ENCODE assay signal across 8 mouse cellular contexts in genomic region chr9:120433747-120434146, GRCm38 (mm10). TPM values are rescaled to one million over a fixed set of nuclear protein-coding genes. Genes with fewer than 3 reads are reported as not detected.
DNase-seq lines count a peak whose midpoint lies in the region; ATAC-seq and TF ChIP-seq lines count a peak whose summit lies in the region.

No protein-coding gene starts in this region.

- TF ChIP-seq CTCF in intestine, postnatal 0 days (IDR thresholded peaks at IDR 0.05; ENCODE audit: low read depth) = peak; percentile 95

- no peaks in the 10 kb centered on the region for H3K4me1 ChIP-seq in intestine, postnatal 0 days (replicated peaks; ENCODE audit: control insufficient read depth, insufficient read depth, low read length)
- no peaks in the 10 kb centered on the region for H3K4me1 ChIP-seq in liver, embryonic 16.5 days (ENCODE audit: control insufficient read depth, low read depth, low read length)
- H3K4me1 ChIP-seq in neural tube, embryonic 13.5 days (replicated peaks) = no peaks in the 10 kb centered on the region

- H3K4me3 ChIP-seq in intestine, postnatal 0 days (ENCODE audit: low read depth, low read length) = no peak overlapping the region
- H3K4me3 ChIP-seq in liver, embryonic 16.5 days (ENCODE audit: low read depth, low read length) = no peak overlapping the region
- H3K4me3 ChIP-seq in neural tube, embryonic 13.5 days = no peak overlapping the region

- 10% methylated on average over 8 of the region's 8 CpGs for WGBS in intestine, postnatal 0 days
- WGBS in liver, embryonic 16.5 days (ENCODE audit: insufficient replicate concordance) = 27% methylated on average over 8 of the region's 8 CpGs
- 27% methylated on average over 8 of the region's 8 CpGs for WGBS in neural tube, embryonic 13.5 days

- DNase-seq in A20 (ENCODE audit: low read depth, low spot score) = peak; percentile 73
- peak; percentile 58 for DNase-seq in WW6 (ENCODE audit: low read depth, low spot score)
- peak; percentile 65 to 79 for DNase-seq in cerebellum, postnatal 25 days
- DNase-seq in gastrocnemius, adult 8-10 months (ENCODE audit: low spot score in 2 of 2) = peak; percentile 7 to 28
- peak; percentile 78 for DNase-seq in testis, postnatal 10 days (ENCODE audit: low spot score)

- no peaks in the 10 kb centered on the region for H3K36me3 ChIP-seq in intestine, postnatal 0 days (ENCODE audit: control insufficient read depth, insufficient read depth)
- H3K36me3 ChIP-seq in liver, embryonic 16.5 days (ENCODE audit: control insufficient read depth, insufficient read depth) = no peaks in the 10 kb centered on the region
- no peaks in the 10 kb centered on the region for H3K36me3 ChIP-seq in neural tube, embryonic 13.5 days

- no peak overlapping the region for H3K4me2 ChIP-seq in intestine, postnatal 0 days (replicated peaks; ENCODE audit: low read depth)
- no peak overlapping the region for H3K4me2 ChIP-seq in liver, embryonic 16.5 days (ENCODE audit: low read depth, low read length)
- H3K4me2 ChIP-seq in neural tube, embryonic 13.5 days = no peak overlapping the region

- H3K9ac ChIP-seq in intestine, postnatal 0 days (ENCODE audit: low read depth, low read length) = no peak overlapping the region
- H3K9ac ChIP-seq in liver, embryonic 16.5 days (ENCODE audit: low read depth, low read length) = no peak overlapping the region
- H3K9ac ChIP-seq in neural tube, embryonic 13.5 days = no peak overlapping the region

- no peaks in the 10 kb centered on the region for H3K27me3 ChIP-seq in intestine, postnatal 0 days (replicated peaks; ENCODE audit: control insufficient read depth, insufficient read depth, low read length)
- no peaks in the 10 kb centered on the region for H3K27me3 ChIP-seq in liver, embryonic 16.5 days (ENCODE audit: control insufficient read depth, insufficient read depth, low read depth, low read length)
- H3K27me3 ChIP-seq in neural tube, embryonic 13.5 days = no peaks in the 10 kb centered on the region; the same call in 1 of the 2 replicates

- H3K9me3 ChIP-seq in intestine, postnatal 0 days (ENCODE audit: control insufficient read depth) = no peaks in the 10 kb centered on the region
- H3K9me3 ChIP-seq in liver, embryonic 16.5 days (replicated peaks; ENCODE audit: control insufficient read depth, low read length) = no peaks in the 10 kb centered on the region
- H3K9me3 ChIP-seq in neural tube, embryonic 13.5 days = no peaks in the 10 kb centered on the region

- H3K27ac ChIP-seq in intestine, postnatal 0 days (ENCODE audit: low read depth, low read length) = no peak overlapping the region
- no peak overlapping the region for H3K27ac ChIP-seq in liver, embryonic 16.5 days (ENCODE audit: low read length)
- no peak overlapping the region for H3K27ac ChIP-seq in neural tube, embryonic 13.5 days (replicated peaks)

- peak; percentile 72 for ATAC-seq in intestine, postnatal 0 days
- ATAC-seq in liver, embryonic 16.5 days (ENCODE audit: low read depth) = peak; percentile 60
- ATAC-seq in neural tube, embryonic 13.5 days (ENCODE audit: low read depth) = peak; percentile 57; the same call in 1 of the 2 replicates

RNA-seq across cellular contexts. Expression of gene Eif1b, which starts 58.3 kb away (rescaled TPM):
- total RNA-seq in gastrocnemius, adult 8-10 months (2022) = 10 to 100 TPM; 38.4 to 44.6 (median 42.4) TPM
- 115 and 123 TPM in 2 replicates for polyA plus RNA-seq in intestine, postnatal 0 days (2015; fragmentation: Nextera tagmentation; extraction: Ambion mirVana)
- 53.0 and 58.7 TPM in 2 replicates for polyA plus RNA-seq in liver, embryonic 16.5 days (2015; fragmentation: Nextera tagmentation; extraction: Ambion mirVana)
- 342 and 351 TPM in 2 replicates for polyA plus RNA-seq in neural tube, embryonic 13.5 days (2015; fragmentation: Nextera tagmentation; extraction: Ambion mirVana)

Comparison
In these comparisons a context has a peak if more than half of its experiments do, and no peak if none do; other contexts are left out.
1. DNase-seq: peak in every context shown above with its lines; median percentile 78 in testis, postnatal 10 days; 73 in A20; 72 in cerebellum, postnatal 25 days; 58 in WW6; 18 in gastrocnemius, adult 8-10 months.